ENCODE assay signal across 8 mouse cellular contexts in genomic region chr16:4643670-4644419, GRCm38 (mm10). TPM values are rescaled to one million over a fixed set of nuclear protein-coding genes. Genes with fewer than 3 reads are reported as not detected.
DNase-seq lines count a peak whose midpoint lies in the region; ATAC-seq and TF ChIP-seq lines count a peak whose summit lies in the region.

No protein-coding gene starts in this region.

- H3K4me1 ChIP-seq in neural tube, embryonic 13.5 days (replicated peaks) = peaks cover 72% of the 10 kb centered on the region
- H3K4me1 ChIP-seq in forebrain, postnatal 0 days (ENCODE audit: insufficient read depth) = no peaks in the 10 kb centered on the region
- peaks cover 48% of the 10 kb centered on the region for H3K4me1 ChIP-seq in lung, postnatal 0 days (ENCODE audit: insufficient read depth, low read depth, low read length)

- H3K27me3 ChIP-seq in neural tube, embryonic 13.5 days = no peaks in the 10 kb centered on the region
- no peaks in the 10 kb centered on the region for H3K27me3 ChIP-seq in forebrain, postnatal 0 days (ENCODE audit: insufficient read depth, low read length)
- H3K27me3 ChIP-seq in lung, postnatal 0 days (replicated peaks; ENCODE audit: insufficient read depth, low read length) = no peaks in the 10 kb centered on the region

- DNase-seq in neural tube, embryonic 10.5 days (ENCODE audit: extremely low spot score, low spot score) = no peak
- peak; percentile 82 for DNase-seq in forebrain, postnatal 0 days
- DNase-seq in heart, postnatal 14 days = peak; percentile 84 to 91
- DNase-seq in layer of hippocampus, adult 2 months (ENCODE audit: low spot score in 2 of 2) = peak; percentile 72 to 82
- peak; percentile 83 for DNase-seq in lung, postnatal 0 days (ENCODE audit: low spot score)
- DNase-seq in telencephalon, adult 2 months (ENCODE audit: low read depth, low spot score) = peak; percentile 45

- H3K4me2 ChIP-seq in neural tube, embryonic 13.5 days = no peak overlapping the region
- H3K4me2 ChIP-seq in forebrain, postnatal 0 days (ENCODE audit: low read depth) = no peak overlapping the region
- H3K4me2 ChIP-seq in lung, postnatal 0 days (replicated peaks; ENCODE audit: low read depth, low read length) = no peak overlapping the region; the same call in 1 of the 2 replicates

- H3K4me3 ChIP-seq in neural tube, embryonic 13.5 days = no peak overlapping the region
- no peak overlapping the region for H3K4me3 ChIP-seq in forebrain, postnatal 0 days (ENCODE audit: low read depth, low read length)
- no peak overlapping the region for H3K4me3 ChIP-seq in layer of hippocampus, adult 2 months
- no peak overlapping the region for H3K4me3 ChIP-seq in lung, postnatal 0 days (ENCODE audit: low read depth, low read length)

- no peak for TF ChIP-seq CTCF in forebrain, postnatal 0 days (IDR thresholded peaks at IDR 0.05; ENCODE audit: low read depth)
- 0 out of 2 replicates have a peak, but pooled peaks have one; percentile 18 for TF ChIP-seq CTCF in layer of hippocampus, adult 2 months (conservative IDR thresholded peaks at IDR 0.05)
- TF ChIP-seq CTCF in lung, postnatal 0 days (IDR thresholded peaks at IDR 0.05) = no peak

- H3K27ac ChIP-seq in neural tube, embryonic 13.5 days (replicated peaks) = 0 out of 2 replicates have a peak overlapping the region, but pooled peaks have one; percentile 28
- 0 out of 2 replicates have a peak overlapping the region, but pooled peaks have one; percentile 9 for H3K27ac ChIP-seq in forebrain, postnatal 0 days (ENCODE audit: low read depth, low read length)
- peak overlapping the region; percentile 60 for H3K27ac ChIP-seq in layer of hippocampus, adult 2 months
- H3K27ac ChIP-seq in lung, postnatal 0 days (ENCODE audit: low read length) = peak overlapping the region; percentile 85

- intact Hi-C loops in heart, postnatal 14 days (cut with DNase I) = no loop called here

- no peak for TF ChIP-seq EP300 in lung, postnatal 0 days (IDR thresholded peaks at IDR 0.05)

- peaks cover 18% of the 10 kb centered on the region for H3K36me3 ChIP-seq in neural tube, embryonic 13.5 days
- H3K36me3 ChIP-seq in forebrain, postnatal 0 days (ENCODE audit: insufficient read depth) = 0 out of 2 replicates have a peak, but pooled peaks cover under 1% of the 10 kb centered on the region
- no peaks in the 10 kb centered on the region for H3K36me3 ChIP-seq in lung, postnatal 0 days (ENCODE audit: insufficient read depth, low read length)

- peak; percentile 30; the same call in 1 of the 2 replicates for ATAC-seq in neural tube, embryonic 13.5 days (ENCODE audit: low read depth)
- ATAC-seq in forebrain, postnatal 0 days = peak; percentile 75
- ATAC-seq in lung, postnatal 0 days = peak; percentile 22
- ATAC-seq in granulocyte monocyte progenitor cell, adult 5-6 weeks (replicated peaks; ENCODE audit: poor library complexity, severe bottlenecking) = no peak

- 75% methylated on average over 11 of the region's 11 CpGs for WGBS in neural tube, embryonic 13.5 days
- 42% methylated on average over 11 of the region's 11 CpGs for WGBS in forebrain, postnatal 0 days
- 21% methylated on average over 11 of the region's 11 CpGs for WGBS in lung, postnatal 0 days

- no peak overlapping the region for H3K9ac ChIP-seq in neural tube, embryonic 13.5 days
- H3K9ac ChIP-seq in forebrain, postnatal 0 days = no peak overlapping the region
- no peak overlapping the region for H3K9ac ChIP-seq in lung, postnatal 0 days (replicated peaks; ENCODE audit: low read depth)

- no peaks in the 10 kb centered on the region for H3K9me3 ChIP-seq in neural tube, embryonic 13.5 days
- H3K9me3 ChIP-seq in forebrain, postnatal 0 days (ENCODE audit: low read length) = no peaks in the 10 kb centered on the region
- no peaks in the 10 kb centered on the region for H3K9me3 ChIP-seq in lung, postnatal 0 days (ENCODE audit: low read length)

RNA-seq across cellular contexts. Expression of gene Dnaja3, which starts 4.1 kb away (rescaled TPM):
- 55.7 and 59.2 TPM in 2 replicates for polyA plus RNA-seq in neural tube, embryonic 13.5 days (2015; fragmentation: Nextera tagmentation; extraction: Ambion mirVana)
- 47.2 and 51.5 TPM in 2 replicates for total RNA-seq in forebrain, postnatal 0 days (2014; rRNA removed)
- 37.5 and 48.6 TPM in 2 replicates for polyA plus RNA-seq in forebrain, postnatal 0 days (2015; fragmentation: Nextera tagmentation; extraction: Ambion mirVana)
- total RNA-seq in heart, postnatal 14 days (2021) = 100 to 1,000 TPM; 121 to 123 TPM
- 10 to 100 TPM; 61.2 to 65.4 TPM for total RNA-seq in layer of hippocampus, adult 2 months (2021)
- polyA plus RNA-seq in lung, postnatal 0 days (2015; fragmentation: Nextera tagmentation; extraction: Ambion mirVana) = 37.8 and 38.9 TPM in 2 replicates
- total RNA-seq in granulocyte monocyte progenitor cell, adult 5-6 weeks (2014; fragmentation: Nextera tagmentation) = 41.9 and 45.8 TPM in 2 replicates
- total RNA-seq in granulocyte monocyte progenitor cell, adult 5-6 weeks (2017) = 60.9 and 66.4 TPM in 2 replicates

RNA-seq across cellular contexts. Expression of gene Vasn, which starts 4.1 kb away (rescaled TPM):
- polyA plus RNA-seq in neural tube, embryonic 13.5 days (2015; fragmentation: Nextera tagmentation; extraction: Ambion mirVana) = 6.7 TPM in 2 replicates
- total RNA-seq in forebrain, postnatal 0 days (2014; rRNA removed) = 5.5 and 6.5 TPM in 2 replicates
- 3.0 and 3.6 TPM in 2 replicates for polyA plus RNA-seq in forebrain, postnatal 0 days (2015; fragmentation: Nextera tagmentation; extraction: Ambion mirVana)
- 10 to 100 TPM; 12.1 to 14.7 TPM for total RNA-seq in heart, postnatal 14 days (2021)
- 1 to 10 TPM; 5.7 to 6.2 TPM for total RNA-seq in layer of hippocampus, adult 2 months (2021)
- polyA plus RNA-seq in lung, postnatal 0 days (2015; fragmentation: Nextera tagmentation; extraction: Ambion mirVana) = 17.4 and 18.0 TPM in 2 replicates
- not detected in 2 replicates for total RNA-seq in granulocyte monocyte progenitor cell, adult 5-6 weeks (2014; fragmentation: Nextera tagmentation)
- 0.67 TPM in 1 of 2 replicates, not detected in the other for total RNA-seq in granulocyte monocyte progenitor cell, adult 5-6 weeks (2017)

RNA-seq across cellular contexts. Expression of gene Pam16, which starts 19.1 kb away (rescaled TPM):
- 152 and 169 TPM in 2 replicates for polyA plus RNA-seq in neural tube, embryonic 13.5 days (2015; fragmentation: Nextera tagmentation; extraction: Ambion mirVana)
- 52.2 and 54.5 TPM in 2 replicates for total RNA-seq in forebrain, postnatal 0 days (2014; rRNA removed)
- polyA plus RNA-seq in forebrain, postnatal 0 days (2015; fragmentation: Nextera tagmentation; extraction: Ambion mirVana) = 138 and 161 TPM in 2 replicates
- 100 to 1,000 TPM; 119 to 137 TPM for total RNA-seq in heart, postnatal 14 days (2021)
- 10 to 100 TPM; 72.3 to 75.2 TPM for total RNA-seq in layer of hippocampus, adult 2 months (2021)
- 76.2 and 78.4 TPM in 2 replicates for polyA plus RNA-seq in lung, postnatal 0 days (2015; fragmentation: Nextera tagmentation; extraction: Ambion mirVana)
- 42.3 and 113 TPM in 2 replicates for total RNA-seq in granulocyte monocyte progenitor cell, adult 5-6 weeks (2014; fragmentation: Nextera tagmentation)
- 45.2 and 50.0 TPM in 2 replicates for total RNA-seq in granulocyte monocyte progenitor cell, adult 5-6 weeks (2017)

RNA-seq across cellular contexts. Expression of gene Coro7, which starts 35.7 kb away (rescaled TPM):
- 27.9 and 33.5 TPM in 2 replicates for polyA plus RNA-seq in neural tube, embryonic 13.5 days (2015; fragmentation: Nextera tagmentation; extraction: Ambion mirVana)
- total RNA-seq in forebrain, postnatal 0 days (2014; rRNA removed) = 24.9 and 25.2 TPM in 2 replicates
- polyA plus RNA-seq in forebrain, postnatal 0 days (2015; fragmentation: Nextera tagmentation; extraction: Ambion mirVana) = 23.5 and 29.3 TPM in 2 replicates
- total RNA-seq in heart, postnatal 14 days (2021) = 10 to 100 TPM; 20.6 to 20.7 TPM
- total RNA-seq in layer of hippocampus, adult 2 months (2021) = 10 to 100 TPM; 85.6 to 93.4 TPM
- polyA plus RNA-seq in lung, postnatal 0 days (2015; fragmentation: Nextera tagmentation; extraction: Ambion mirVana) = 8.7 and 9.0 TPM in 2 replicates
- total RNA-seq in granulocyte monocyte progenitor cell, adult 5-6 weeks (2014; fragmentation: Nextera tagmentation) = 115 and 187 TPM in 2 replicates
- 39.8 and 58.1 TPM in 2 replicates for total RNA-seq in granulocyte monocyte progenitor cell, adult 5-6 weeks (2017)

RNA-seq across cellular contexts. Expression of gene Glis2, which starts 49.3 kb away (rescaled TPM):
- 22.2 and 28.8 TPM in 2 replicates for polyA plus RNA-seq in neural tube, embryonic 13.5 days (2015; fragmentation: Nextera tagmentation; extraction: Ambion mirVana)
- total RNA-seq in forebrain, postnatal 0 days (2014; rRNA removed) = 13.3 and 15.2 TPM in 2 replicates
- polyA plus RNA-seq in forebrain, postnatal 0 days (2015; fragmentation: Nextera tagmentation; extraction: Ambion mirVana) = 7.1 and 11.6 TPM in 2 replicates
- total RNA-seq in heart, postnatal 14 days (2021) = 10 to 100 TPM; 20.8 to 23.0 TPM
- 10 to 100 TPM; 11.0 to 13.9 TPM for total RNA-seq in layer of hippocampus, adult 2 months (2021)
- 20.7 and 26.5 TPM in 2 replicates for polyA plus RNA-seq in lung, postnatal 0 days (2015; fragmentation: Nextera tagmentation; extraction: Ambion mirVana)
- total RNA-seq in granulocyte monocyte progenitor cell, adult 5-6 weeks (2014; fragmentation: Nextera tagmentation) = 2.1 and 2.8 TPM in 2 replicates
- total RNA-seq in granulocyte monocyte progenitor cell, adult 5-6 weeks (2017) = 0.39 TPM in 1 of 2 replicates, not detected in the other

Comparison
In these comparisons a context has a peak if more than half of its experiments do, and no peak if none do; other contexts are left out.
1. H3K27ac ChIP-seq: peak in every context shown above with its lines; median percentile 85 in lung, postnatal 0 days; 60 in layer of hippocampus, adult 2 months; 28 in neural tube, embryonic 13.5 days; 9 in forebrain, postnatal 0 days.